Mouse (Mus musculus) embryo, embryonic 10.5 days (tissue): Measurements from ENCODE around the gene Mctp2.

Experiments used
- DNase-seq: peaks from one replicate; pipeline ENCODE4 v3.0.0-alpha.2; 2015; ENCODE audit warnings: low spot score

The Mctp2 gene

GRCm38 (mm10) chr7:72306382-72306841, at the start of gene Mctp2:
Mctp2 (minus strand) TSS chr7:72306608.
- DNase-seq, result peak; percentile 70

GRCm38 (mm10) chr7:72345901-72346300, 39.5 kb upstream of the Mctp2 start:
- DNase-seq, result no peak

- peak; percentile 5 for DNase-seq
Observed at GRCm38 (mm10) chr7:72343751-72344150, 37.3 kb upstream of the Mctp2 start.

- DNase-seq, result no peak
Observed at GRCm38 (mm10) chr7:72342822-72343221, 36.4 kb upstream of the Mctp2 start.

- no peak for DNase-seq
Observed at GRCm38 (mm10) chr7:72325961-72326360, 19.6 kb upstream of the Mctp2 start.

GRCm38 (mm10) chr7:72320906-72321305, 14.5 kb upstream of the Mctp2 start:
- no peak for DNase-seq

GRCm38 (mm10) chr7:72320441-72320840, 14.0 kb upstream of the Mctp2 start:
- DNase-seq, result no peak

- DNase-seq, result no peak
Observed at GRCm38 (mm10) chr7:72314395-72315060, 8.1 kb upstream of the Mctp2 start.

- no peak for DNase-seq
Observed at GRCm38 (mm10) chr7:72313908-72314307, 7.5 kb upstream of the Mctp2 start.

GRCm38 (mm10) chr7:72311582-72311981, 5.2 kb upstream of the Mctp2 start:
- no peak for DNase-seq

- no peak for DNase-seq
Observed at GRCm38 (mm10) chr7:72308078-72308477, 1.7 kb upstream of the Mctp2 start.

- no peak for DNase-seq
Observed at GRCm38 (mm10) chr7:72306847-72307246, 439 bp upstream of the Mctp2 start.

- peak; percentile 5 for DNase-seq
Observed at GRCm38 (mm10) chr7:72305971-72306370, 437 bp downstream of the Mctp2 start.

- DNase-seq, result no peak
Observed at GRCm38 (mm10) chr7:72301667-72302066, 4.7 kb downstream of the Mctp2 start.

- DNase-seq, result no peak
Observed at GRCm38 (mm10) chr7:72299726-72300125, 6.7 kb downstream of the Mctp2 start.

- DNase-seq, result no peak
Observed at GRCm38 (mm10) chr7:72297013-72297412, 9.4 kb downstream of the Mctp2 start.

- DNase-seq, result no peak
Observed at GRCm38 (mm10) chr7:72296171-72296570, 10.2 kb downstream of the Mctp2 start.

GRCm38 (mm10) chr7:72294886-72295285, 11.5 kb downstream of the Mctp2 start:
- DNase-seq, result no peak

- DNase-seq, result no peak
Observed at GRCm38 (mm10) chr7:72293784-72294538, 12.4 kb downstream of the Mctp2 start.

GRCm38 (mm10) chr7:72292232-72292913, 14.0 kb downstream of the Mctp2 start:
- DNase-seq, result no peak

GRCm38 (mm10) chr7:72280721-72281120, 25.7 kb downstream of the Mctp2 start:
- no peak for DNase-seq

- no peak for DNase-seq
Observed at GRCm38 (mm10) chr7:72278412-72278811, 28.0 kb downstream of the Mctp2 start.

GRCm38 (mm10) chr7:72275513-72275912, 30.9 kb downstream of the Mctp2 start:
- no peak for DNase-seq
